Mouse (Mus musculus) spleen, adult 12 weeks (tissue): ENCODE data around the gene Tmem215.

Source experiments
- DNase-seq: peaks from one replicate; pipeline ENCODE4 v3.0.0; 2022; ENCODE audit warnings: low spot score

Gene Tmem215

GRCm38 (mm10) chr4:40471880-40472279 is at the start of gene Tmem215:
Tmem215 (plus strand) TSS chr4:40472180.
- DNase-seq: no peak

- no peak for DNase-seq
These were observed 40.1 kb upstream of the Tmem215 start for GRCm38 (mm10) chr4:40431916-40432315.

GRCm38 (mm10) chr4:40433379-40433778 is 38.6 kb upstream of the Tmem215 start:
- no peak for DNase-seq

- DNase-seq: no peak
These were observed 37.6 kb upstream of the Tmem215 start for GRCm38 (mm10) chr4:40434388-40434787.

- no peak for DNase-seq
These were observed 28.4 kb upstream of the Tmem215 start for GRCm38 (mm10) chr4:40443565-40443964.

GRCm38 (mm10) chr4:40472700-40473530 is 935 bp downstream of the Tmem215 start:
- no peak for DNase-seq

- no peak for DNase-seq
These were observed 1.9 kb downstream of the Tmem215 start for GRCm38 (mm10) chr4:40473911-40474310.

- no peak for DNase-seq
These were observed 6.0 kb downstream of the Tmem215 start for GRCm38 (mm10) chr4:40477963-40478362.

GRCm38 (mm10) chr4:40486546-40486945 is 14.6 kb downstream of the Tmem215 start:
- DNase-seq: no peak

GRCm38 (mm10) chr4:40491731-40492130 is 19.8 kb downstream of the Tmem215 start:
- no peak for DNase-seq

GRCm38 (mm10) chr4:40496354-40496753 is 24.4 kb downstream of the Tmem215 start:
- no peak for DNase-seq

- DNase-seq: no peak
These were observed 24.8 kb downstream of the Tmem215 start for GRCm38 (mm10) chr4:40496828-40497227.

- DNase-seq: no peak
These were observed 28.0 kb downstream of the Tmem215 start for GRCm38 (mm10) chr4:40499812-40500591.

- DNase-seq: no peak
These were observed 30.5 kb downstream of the Tmem215 start for GRCm38 (mm10) chr4:40502459-40502858.

- DNase-seq: no peak
These were observed 37.6 kb downstream of the Tmem215 start for GRCm38 (mm10) chr4:40509534-40509933.

- no peak for DNase-seq
These were observed 41.3 kb downstream of the Tmem215 start for GRCm38 (mm10) chr4:40513235-40513634.

GRCm38 (mm10) chr4:40518545-40519324 is 46.8 kb downstream of the Tmem215 start:
- DNase-seq: no peak
